Mouse (Mus musculus) hindbrain, embryonic 12.5 days (tissue): ENCODE data around the gene Gm37240. TPM values are rescaled to one million over a fixed set of nuclear protein-coding genes. Genes with fewer than 3 reads are reported as not detected.

Source experiments
- ATAC-seq: fragments of 200-750 bp; cut with Nextera tagmentation; 2 replicates; pipeline ENCODE4 v1.8.0; 2017; ENCODE audit warnings: moderate TSS enrichment; ENCODE audit not compliant: low FRiP score
- H3K27ac ChIP-seq: fragments of 300-500 bp; sonication (generic); 2 replicates; pipeline ENCODE4 v1.5.1; 2016; ENCODE audit warnings: mild to moderate bottlenecking
- H3K27me3 ChIP-seq: fragments of 300-500 bp; sonication (generic); 2 replicates; pipeline ENCODE4 v1.6.1; 2016; ENCODE audit warnings: mild to moderate bottlenecking
- H3K36me3 ChIP-seq: fragments of 300-500 bp; sonication (generic); 2 replicates; pipeline ENCODE4 v1.6.1; 2016; ENCODE audit warnings: mild to moderate bottlenecking
- H3K4me1 ChIP-seq: fragments of 300-500 bp; sonication (generic); 2 replicates; pipeline ENCODE4 v1.6.1; 2016
- H3K4me2 ChIP-seq: fragments of 300-500 bp; sonication (generic); replicated peaks from 2 replicates; pipeline ENCODE4 v1.6.1; 2016; ENCODE audit warnings: mild to moderate bottlenecking
- H3K4me3 ChIP-seq: fragments of 300-500 bp; sonication (generic); 2 replicates; pipeline ENCODE4 v1.5.1; 2016; ENCODE audit warnings: mild to moderate bottlenecking
- H3K9ac ChIP-seq: fragments of 300-500 bp; sonication (generic); 2 replicates; pipeline ENCODE4 v1.6.1; 2016; ENCODE audit warnings: mild to moderate bottlenecking, moderate library complexity
- H3K9me3 ChIP-seq: fragments of 300-500 bp; sonication (generic); replicated peaks from 2 replicates; pipeline ENCODE4 v1.6.1; 2016; ENCODE audit warnings: mild to moderate bottlenecking
- WGBS: fragments of 180-500 bp; shearing (Covaris S2); methylation state at CpG from one replicate; pipeline ENCODE4 v1.1.7; 2016; 5-methylcytosine and 5-hydroxymethylcytosine counted together
- polyA plus RNA-seq: library from polyadenylated mRNA; unstranded; fragments of >200 nt; fragmentation: Nextera tagmentation; extraction: Ambion mirVana; gene quantifications from 2 replicates; pipeline ENCODE4 v1.2.1, GENCODE M21; 2016

Gm37240 gene
- polyA plus RNA-seq, 1 experiment from 2014 or later: 3.3 TPM

DNA sequence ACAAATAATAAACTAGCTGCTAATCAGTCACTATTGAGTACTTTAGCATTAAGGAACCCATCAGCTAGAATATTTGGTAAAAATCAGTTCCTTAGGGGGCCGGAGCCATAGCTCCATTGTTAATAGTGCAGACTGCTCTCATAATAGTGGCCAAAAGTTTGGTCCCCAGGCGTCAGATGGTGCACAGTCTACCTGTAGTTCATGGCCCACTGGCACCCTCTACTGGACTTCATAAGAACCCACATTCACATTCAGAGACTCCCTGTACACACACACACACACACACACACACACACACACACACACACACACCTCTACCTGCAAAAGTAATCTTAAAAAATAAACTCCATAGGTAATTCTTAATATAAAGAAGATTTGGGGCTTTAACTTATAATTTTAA lies 959.4 kb downstream of the Gm37240 start:
- H3K9ac ChIP-seq: no peak overlapping the region
- no peaks in the 10 kb centered on the region for H3K4me1 ChIP-seq
- H3K4me2 ChIP-seq: no peak overlapping the region
- no peak overlapping the region for H3K4me3 ChIP-seq
- H3K9me3 ChIP-seq: no peaks in the 10 kb centered on the region
- WGBS: 88% methylated on average over 2 of the region's 2 CpGs
- no peak for ATAC-seq
- H3K27me3 ChIP-seq: no peaks in the 10 kb centered on the region
- H3K36me3 ChIP-seq: no peaks in the 10 kb centered on the region
- no peak overlapping the region for H3K27ac ChIP-seq

DNA sequence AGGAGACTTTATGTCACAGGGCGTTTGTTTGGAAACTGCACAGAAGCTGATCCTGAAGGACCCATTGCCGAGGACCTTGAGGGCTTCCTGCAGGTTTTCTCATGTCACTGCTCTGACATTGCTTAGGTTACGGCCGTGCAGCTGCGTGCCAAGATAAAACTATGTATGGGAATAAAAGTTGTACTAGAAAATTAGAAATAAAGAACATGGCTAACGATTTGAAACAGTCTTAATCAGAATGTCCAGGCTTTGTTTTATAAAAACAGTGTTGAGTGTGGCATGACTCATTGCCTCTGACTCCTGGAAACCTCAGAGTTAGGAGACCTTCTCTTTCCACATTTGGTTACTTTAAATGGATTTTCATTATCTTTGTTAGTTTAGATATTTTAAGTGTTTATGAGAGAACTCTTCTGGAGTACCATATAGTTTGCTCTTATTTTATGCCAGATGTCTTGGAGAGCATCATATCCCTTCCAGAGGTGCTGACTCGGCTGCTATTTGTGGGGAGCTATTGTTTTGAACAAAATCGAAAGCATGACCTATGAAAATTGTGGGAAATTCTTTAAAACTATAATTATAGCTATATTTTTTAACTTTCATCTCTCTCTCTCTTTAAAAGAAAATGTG lies 960.0 kb downstream of the Gm37240 start:
- Histone ChIP-seq H3K4me3 (no peak overlapping the region), H3K4me2 (no peak overlapping the region), H3K9ac (no peak overlapping the region), H3K27me3 (no peaks in the 10 kb centered on the region), H3K9me3 (no peaks in the 10 kb centered on the region), H3K4me1 (no peaks in the 10 kb centered on the region), H3K36me3 (no peaks in the 10 kb centered on the region), H3K27ac (no peak overlapping the region)
- 89% methylated on average over 8 of the region's 8 CpGs for WGBS
- ATAC-seq: no peak

DNA sequence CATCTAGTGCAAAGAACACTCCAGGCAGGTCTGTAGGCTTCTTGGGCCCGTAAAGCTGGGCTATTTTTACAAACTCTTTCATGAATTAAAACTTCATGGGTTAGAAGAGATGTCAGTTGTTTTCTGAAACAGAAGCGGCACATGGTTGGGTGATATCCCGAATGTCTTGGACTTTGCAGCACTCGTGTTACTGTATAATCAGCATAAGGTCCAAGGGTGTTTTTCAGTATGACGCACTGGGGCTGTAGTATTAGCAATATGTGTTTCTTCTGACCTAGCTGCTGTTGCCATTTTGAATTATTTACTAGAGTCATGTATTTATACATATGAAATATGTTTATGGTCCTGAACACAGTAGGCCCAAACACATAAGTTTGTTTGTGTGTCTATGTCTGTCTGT lies 961.2 kb downstream of the Gm37240 start:
- no peak overlapping the region for H3K27ac ChIP-seq
- H3K4me2 ChIP-seq: no peak overlapping the region
- no peak overlapping the region for H3K9ac ChIP-seq
- WGBS: 90% methylated on average over 5 of the region's 5 CpGs
- no peaks in the 10 kb centered on the region for H3K4me1 ChIP-seq
- H3K4me3 ChIP-seq: no peak overlapping the region
- H3K9me3 ChIP-seq: no peaks in the 10 kb centered on the region
- ATAC-seq: no peak
- no peaks in the 10 kb centered on the region for H3K36me3 ChIP-seq
- no peaks in the 10 kb centered on the region for H3K27me3 ChIP-seq

DNA sequence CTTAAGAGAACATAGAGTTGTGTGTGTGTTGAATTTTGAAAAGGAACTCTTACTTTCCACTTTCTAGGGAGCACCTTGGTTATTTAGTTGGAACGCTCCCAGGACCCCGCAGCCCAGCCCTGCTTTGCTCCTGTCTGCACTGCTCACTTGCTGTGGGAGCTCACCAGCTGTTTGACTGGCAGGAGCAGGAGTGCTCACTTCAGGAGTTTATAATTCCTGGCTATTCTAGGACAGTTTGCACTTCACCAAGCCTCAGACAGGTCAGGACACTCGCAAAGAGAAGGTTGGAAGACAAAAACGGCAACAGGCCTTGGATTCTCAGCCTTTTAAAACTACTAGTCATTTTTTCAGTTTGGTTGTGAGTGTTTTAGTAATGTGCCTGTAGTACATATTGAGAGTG lies 962.1 kb downstream of the Gm37240 start:
- no peaks in the 10 kb centered on the region for H3K36me3 ChIP-seq
- H3K4me3 ChIP-seq: no peak overlapping the region
- no peak overlapping the region for H3K9ac ChIP-seq
- WGBS: 77% methylated on average over 4 of the region's 4 CpGs
- H3K4me1 ChIP-seq: no peaks in the 10 kb centered on the region
- no peak for ATAC-seq
- H3K27ac ChIP-seq: no peak overlapping the region
- H3K27me3 ChIP-seq: no peaks in the 10 kb centered on the region
- no peaks in the 10 kb centered on the region for H3K9me3 ChIP-seq
- H3K4me2 ChIP-seq: no peak overlapping the region

DNA sequence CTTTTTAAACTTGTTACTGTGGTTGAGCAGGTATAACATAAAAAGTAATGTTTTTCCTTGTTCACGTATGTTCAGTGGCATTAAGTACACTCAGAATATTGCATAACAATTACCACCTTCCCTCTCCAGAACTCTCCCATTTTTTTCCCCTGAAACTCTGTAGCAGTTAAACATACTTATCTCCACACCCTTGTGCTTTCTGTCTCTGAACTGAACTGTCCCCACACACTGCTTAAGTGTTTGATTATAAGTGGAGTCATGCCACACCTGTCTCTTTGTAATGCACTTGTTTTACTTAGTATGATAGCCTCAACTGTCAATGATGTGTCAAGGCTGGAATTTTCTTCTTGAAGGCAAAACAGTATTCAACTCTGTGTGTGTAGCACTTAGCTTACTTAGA lies 963.6 kb downstream of the Gm37240 start:
- ATAC-seq: no peak

DNA sequence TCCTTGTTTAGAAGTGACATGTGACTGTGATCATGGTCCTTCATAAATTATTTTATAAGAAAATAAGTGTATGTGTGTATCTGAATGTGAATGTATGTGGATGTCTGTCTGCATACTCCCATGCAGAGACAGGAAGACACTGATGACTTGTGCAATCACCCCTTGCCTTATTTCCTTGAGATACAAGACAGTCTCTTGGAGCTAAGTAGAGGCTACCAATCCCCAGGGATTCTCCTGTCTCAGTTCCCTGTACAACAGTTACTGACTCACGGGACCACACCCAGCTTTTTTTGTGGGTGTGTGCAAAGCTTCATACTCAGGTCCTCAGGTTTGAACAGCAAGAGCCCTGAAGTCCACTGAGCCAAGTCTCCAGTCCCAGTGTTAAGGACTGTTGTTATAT lies 964.1 kb downstream of the Gm37240 start:
- no peaks in the 10 kb centered on the region for H3K4me1 ChIP-seq
- ATAC-seq: no peak
- no peak overlapping the region for H3K27ac ChIP-seq
- H3K36me3 ChIP-seq: no peaks in the 10 kb centered on the region
- no peaks in the 10 kb centered on the region for H3K9me3 ChIP-seq
- H3K9ac ChIP-seq: no peak overlapping the region
- H3K4me2 ChIP-seq: no peak overlapping the region
- no peaks in the 10 kb centered on the region for H3K27me3 ChIP-seq
- no peak overlapping the region for H3K4me3 ChIP-seq
- 89% methylated on average over 1 of the region's 1 CpGs for WGBS

More for the DNA sequence above, 963.6 kb downstream of the Gm37240 start:
- no peaks in the 10 kb centered on the region for H3K4me1 ChIP-seq
- no peak overlapping the region for H3K9ac ChIP-seq
- no peaks in the 10 kb centered on the region for H3K27me3 ChIP-seq
- H3K27ac ChIP-seq: no peak overlapping the region
- H3K9me3 ChIP-seq: no peaks in the 10 kb centered on the region
- no peak overlapping the region for H3K4me2 ChIP-seq
- no peak overlapping the region for H3K4me3 ChIP-seq
- H3K36me3 ChIP-seq: no peaks in the 10 kb centered on the region
- WGBS: 83% methylated on average over 1 of the region's 1 CpGs

DNA sequence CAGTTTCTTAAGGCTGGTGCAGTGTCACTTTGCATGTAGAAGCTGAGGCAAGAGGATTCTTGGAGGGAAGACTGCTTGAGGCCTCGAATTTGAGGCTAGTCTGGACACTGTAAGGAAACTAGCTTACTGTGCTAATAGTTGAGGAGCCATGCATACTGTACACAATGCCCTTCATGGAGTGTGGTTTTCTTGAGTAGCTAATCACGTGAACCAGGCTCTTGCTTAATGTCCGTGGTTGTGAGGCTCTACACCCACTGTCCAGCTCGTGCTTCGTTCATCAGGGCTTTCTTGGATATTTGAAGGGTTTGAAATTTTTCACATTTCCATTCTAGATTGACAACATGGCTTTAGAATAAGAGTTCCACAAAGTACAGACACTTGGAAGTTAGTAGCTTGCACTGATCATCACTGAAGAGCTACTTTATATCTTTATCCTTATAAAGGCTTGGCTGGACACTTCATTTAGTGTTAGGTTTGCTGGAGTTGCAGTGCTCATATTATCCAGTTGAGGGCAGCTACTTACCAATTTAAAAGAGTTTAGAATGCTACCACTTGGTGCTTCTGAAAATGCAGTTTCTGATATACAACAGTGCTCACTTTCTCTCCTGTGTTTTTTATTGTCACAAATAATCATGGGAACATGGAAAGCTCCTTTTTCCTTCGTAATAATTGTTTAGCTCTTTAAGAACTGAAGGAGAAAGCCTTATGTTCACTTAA lies 965.5 kb downstream of the Gm37240 start:
- WGBS: 86% methylated on average over 6 of the region's 6 CpGs
- H3K36me3 ChIP-seq: no peaks in the 10 kb centered on the region
- H3K9ac ChIP-seq: no peak overlapping the region
- no peak for ATAC-seq
- H3K4me2 ChIP-seq: no peak overlapping the region
- no peaks in the 10 kb centered on the region for H3K4me1 ChIP-seq
- no peaks in the 10 kb centered on the region for H3K9me3 ChIP-seq
- no peak overlapping the region for H3K27ac ChIP-seq
- H3K27me3 ChIP-seq: no peaks in the 10 kb centered on the region
- no peak overlapping the region for H3K4me3 ChIP-seq

DNA sequence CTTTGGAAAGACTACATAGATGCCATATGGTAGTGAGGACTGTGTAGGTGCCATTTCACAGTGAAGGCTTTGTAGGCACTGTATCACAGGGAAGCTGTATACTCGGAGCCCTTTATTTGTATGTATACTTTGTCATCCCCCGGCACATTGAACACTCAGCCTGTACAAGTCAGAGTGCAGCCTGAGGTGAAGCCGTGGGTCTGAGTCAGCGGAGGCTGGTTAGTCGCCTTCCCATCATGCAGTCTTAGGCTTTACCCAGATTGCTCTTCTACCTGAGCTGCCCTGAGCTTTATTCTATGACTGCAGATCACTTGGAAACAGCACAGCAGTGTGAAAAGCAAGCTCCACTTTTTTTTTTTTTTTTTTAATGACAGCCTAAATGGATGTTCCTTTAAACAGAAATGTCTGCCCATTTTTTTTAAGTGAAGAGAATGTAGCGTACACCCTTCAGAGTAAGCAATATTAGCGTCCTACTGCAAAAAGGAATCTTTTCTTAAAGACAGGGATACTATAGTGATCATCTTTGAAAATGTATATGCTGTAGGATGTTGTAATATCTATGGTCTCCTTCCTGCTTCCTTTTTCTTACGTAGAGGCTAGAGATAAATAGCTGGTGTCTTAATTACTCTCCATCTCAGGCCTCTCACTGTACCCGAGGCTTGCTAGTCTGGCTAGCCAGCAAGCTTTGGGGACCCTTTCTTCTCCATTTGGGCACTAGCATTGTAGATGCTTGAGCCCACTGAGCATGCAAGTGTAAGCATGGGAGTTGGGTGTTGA lies 969.2 kb downstream of the Gm37240 start:
- Histone ChIP-seq H3K36me3 (no peaks in the 10 kb centered on the region), H3K27ac (no peak overlapping the region), H3K27me3 (no peaks in the 10 kb centered on the region), H3K4me1 (no peaks in the 10 kb centered on the region), H3K4me3 (no peak overlapping the region), H3K9ac (no peak overlapping the region), H3K9me3 (no peaks in the 10 kb centered on the region), H3K4me2 (no peak overlapping the region)
- no peak for ATAC-seq
- 85% methylated on average over 9 of the region's 9 CpGs for WGBS

DNA sequence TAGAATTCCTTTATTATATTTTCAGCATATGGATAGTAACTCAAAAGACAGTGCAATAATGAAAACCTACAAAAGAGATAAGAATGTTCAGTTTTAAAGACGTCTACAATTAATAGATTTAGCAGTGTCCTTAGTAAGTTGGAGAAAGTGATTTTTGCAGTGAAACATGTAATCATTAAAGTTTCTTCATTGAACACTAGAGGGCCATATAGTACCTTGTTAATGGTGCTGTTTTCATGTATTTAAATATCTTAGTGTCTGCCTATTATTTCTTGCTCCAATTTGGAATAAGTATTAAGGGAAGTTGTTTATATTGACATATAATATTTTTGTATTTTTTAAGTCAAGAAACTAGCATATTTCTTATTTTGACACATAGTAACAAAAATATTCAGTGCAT lies 973.0 kb downstream of the Gm37240 start:
- 0 out of 2 replicates have a peak, but pooled peaks cover 3% of the 10 kb centered on the region for H3K4me1 ChIP-seq
- no peak for ATAC-seq
- H3K36me3 ChIP-seq: no peaks in the 10 kb centered on the region
- H3K27me3 ChIP-seq: no peaks in the 10 kb centered on the region
- H3K4me2 ChIP-seq: no peak overlapping the region
- H3K4me3 ChIP-seq: no peak overlapping the region
- H3K9ac ChIP-seq: no peak overlapping the region
- H3K27ac ChIP-seq: no peak overlapping the region
- 57% methylated on average over 1 of the region's 1 CpGs for WGBS
- H3K9me3 ChIP-seq: no peaks in the 10 kb centered on the region

DNA sequence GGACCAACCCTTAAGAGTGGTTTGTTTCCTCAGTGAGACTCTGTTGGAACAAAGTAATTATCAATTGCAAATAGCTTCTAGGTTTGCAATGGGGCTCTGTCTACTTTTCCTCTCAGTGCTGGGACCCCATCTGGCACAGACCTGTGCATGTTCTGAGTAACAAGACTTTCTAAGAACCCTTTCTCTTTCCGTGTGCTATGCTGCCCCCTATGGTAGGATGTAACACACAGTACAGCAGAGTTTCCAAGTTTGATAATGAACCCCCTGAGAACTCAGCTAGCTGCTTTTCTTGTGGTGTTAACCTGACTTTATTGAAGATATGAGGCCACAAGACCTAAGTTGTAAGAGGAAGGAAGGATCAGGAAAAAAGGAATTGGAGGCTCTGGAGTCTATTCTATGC lies 980.8 kb downstream of the Gm37240 start:
- 30% methylated on average over 1 of the region's 1 CpGs for WGBS
- Histone ChIP-seq H3K9ac (no peak overlapping the region), H3K4me3 (no peak overlapping the region), H3K4me1 (0 out of 2 replicates have a peak, but pooled peaks cover 3% of the 10 kb centered on the region), H3K27me3 (no peaks in the 10 kb centered on the region), H3K9me3 (no peaks in the 10 kb centered on the region), H3K27ac (no peak overlapping the region), H3K4me2 (no peak overlapping the region), H3K36me3 (0 out of 2 replicates have a peak, but pooled peaks cover 3% of the 10 kb centered on the region)
- ATAC-seq: no peak

DNA sequence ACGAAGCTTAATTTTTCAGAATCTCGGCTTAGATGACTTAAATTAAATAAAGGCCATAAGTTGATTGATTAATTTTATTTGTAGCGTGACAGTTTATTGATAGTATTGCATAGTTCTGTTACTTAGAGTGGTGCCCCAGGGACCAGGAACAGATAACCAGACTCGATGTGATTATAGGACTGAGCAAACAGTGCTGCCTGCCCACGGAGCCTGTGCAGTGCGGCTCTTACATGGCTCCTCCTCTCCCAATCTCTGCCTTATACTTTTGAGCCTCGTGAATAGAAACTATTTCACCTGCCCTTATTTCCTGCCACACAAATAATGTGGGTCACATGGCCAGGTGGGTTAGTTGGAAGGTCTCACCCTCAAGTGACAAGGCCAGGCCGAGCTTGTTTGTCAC lies 989.4 kb downstream of the Gm37240 start:
- no peaks in the 10 kb centered on the region for H3K27me3 ChIP-seq
- no peaks in the 10 kb centered on the region for H3K4me1 ChIP-seq
- H3K4me2 ChIP-seq: no peak overlapping the region
- no peak overlapping the region for H3K27ac ChIP-seq
- no peak for ATAC-seq
- no peak overlapping the region for H3K4me3 ChIP-seq
- H3K9ac ChIP-seq: no peak overlapping the region
- H3K9me3 ChIP-seq: no peaks in the 10 kb centered on the region
- H3K36me3 ChIP-seq: no peaks in the 10 kb centered on the region
- 85% methylated on average over 8 of the region's 8 CpGs for WGBS

DNA sequence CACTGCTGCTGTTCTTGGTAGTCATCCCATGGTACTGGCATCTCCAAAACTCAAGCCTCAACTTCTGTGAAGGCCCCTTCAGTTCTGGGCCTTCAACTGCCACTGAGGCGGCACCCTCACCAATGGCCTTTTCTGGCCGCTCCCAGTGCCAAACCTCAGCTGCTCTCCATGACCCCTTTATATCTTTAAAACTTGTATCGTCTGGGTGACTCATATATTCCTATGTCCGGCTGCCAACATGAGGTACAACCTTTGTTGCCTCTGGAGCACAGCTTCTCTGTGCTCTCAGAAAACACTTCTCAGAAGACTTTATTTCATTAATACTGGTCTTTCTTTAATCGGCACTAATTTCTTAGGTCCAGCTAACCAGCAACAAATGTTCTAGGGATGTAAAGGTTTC lies 996.3 kb downstream of the Gm37240 start:
- 94% methylated on average over 5 of the region's 5 CpGs for WGBS
- no peaks in the 10 kb centered on the region for H3K4me1 ChIP-seq
- ATAC-seq: no peak

More for the DNA sequence above, 996.3 kb downstream of the Gm37240 start:
- Histone ChIP-seq H3K27ac (no peak overlapping the region), H3K4me2 (no peak overlapping the region), H3K36me3 (no peaks in the 10 kb centered on the region), H3K27me3 (no peaks in the 10 kb centered on the region), H3K9ac (no peak overlapping the region), H3K9me3 (no peaks in the 10 kb centered on the region), H3K4me3 (no peak overlapping the region)
